Mouse (Mus musculus) WW6 (cell line): Measurements from ENCODE around the gene Tbc1d4.
"Not testable (repeated sequence)": the region's sequence is repeated elsewhere in the genome, so short reads cannot be mapped to it uniquely, and the experiment has no call there.

Source experiments
- DNase-seq: peaks from one replicate; pipeline ENCODE4 v3.0.0-alpha.2; 2013; ENCODE audit warnings: low read depth, low spot score

Tbc1d4 gene

GRCm38 (mm10) chr14:101595301-101596080 lies 13.5 kb downstream of the Tbc1d4 start:
- DNase-seq = no peak

DNA sequence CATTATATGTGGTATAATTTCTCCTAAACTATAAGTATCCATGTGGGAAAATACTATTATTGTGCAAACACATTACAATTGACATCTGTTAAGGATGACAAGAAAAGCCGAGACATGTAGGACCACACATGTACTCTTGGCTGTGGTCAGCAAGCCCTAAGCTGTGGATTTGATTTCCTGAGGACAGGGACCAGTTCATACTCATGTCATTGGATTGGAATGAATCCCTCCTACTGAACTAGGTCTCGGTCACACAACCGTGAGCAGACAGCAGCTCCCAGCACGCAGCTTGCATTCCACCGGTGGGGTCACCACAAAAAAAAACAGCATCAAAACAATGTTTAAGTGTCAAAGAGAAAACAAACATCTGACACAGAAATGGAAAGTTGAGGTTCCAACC lies 15.0 kb downstream of the Tbc1d4 start:
- DNase-seq = no peak

DNA sequence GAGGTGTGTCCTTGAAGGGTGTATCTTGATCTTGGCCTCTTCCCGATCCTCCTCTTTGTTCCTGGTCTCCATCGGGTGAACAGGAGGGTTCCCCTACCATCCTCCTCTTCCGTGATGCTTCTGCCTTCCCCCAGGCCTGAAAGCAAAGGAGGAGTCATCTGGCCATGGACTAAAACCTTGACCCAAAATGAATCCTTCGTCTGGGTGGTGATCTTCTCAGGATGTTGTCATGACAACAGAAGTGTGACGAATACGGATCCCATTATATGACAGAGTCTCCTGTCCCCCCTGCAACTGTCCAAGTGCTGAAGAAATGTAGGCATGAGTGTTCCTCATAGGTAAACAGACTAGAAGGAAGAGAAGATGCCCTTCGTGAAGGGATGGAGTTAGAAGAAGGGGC lies 15.7 kb downstream of the Tbc1d4 start:
- DNase-seq = no peak

DNA sequence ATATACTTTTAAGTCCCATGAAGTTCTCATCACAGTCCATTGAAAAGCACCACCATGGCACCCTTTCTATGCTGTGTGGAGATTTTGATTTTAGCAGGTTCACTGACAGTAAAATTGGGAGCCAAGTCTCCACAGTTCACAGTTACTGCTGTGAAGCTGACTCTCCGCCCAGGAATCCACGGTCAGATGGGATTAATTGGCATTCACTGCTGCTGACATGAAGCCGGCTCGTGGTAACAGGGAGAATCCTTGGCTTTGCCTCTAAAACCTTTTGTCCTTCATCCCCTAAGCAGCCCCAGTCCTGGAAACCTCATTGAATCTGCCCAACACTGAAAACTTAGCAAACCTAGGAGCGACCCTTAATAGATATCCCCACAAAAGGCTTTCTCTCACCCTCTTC lies 17.9 kb downstream of the Tbc1d4 start:
- DNase-seq = no peak

GRCm38 (mm10) chr14:101588209-101588991 lies 20.6 kb downstream of the Tbc1d4 start:
- DNase-seq = not testable (repeated sequence)

DNA sequence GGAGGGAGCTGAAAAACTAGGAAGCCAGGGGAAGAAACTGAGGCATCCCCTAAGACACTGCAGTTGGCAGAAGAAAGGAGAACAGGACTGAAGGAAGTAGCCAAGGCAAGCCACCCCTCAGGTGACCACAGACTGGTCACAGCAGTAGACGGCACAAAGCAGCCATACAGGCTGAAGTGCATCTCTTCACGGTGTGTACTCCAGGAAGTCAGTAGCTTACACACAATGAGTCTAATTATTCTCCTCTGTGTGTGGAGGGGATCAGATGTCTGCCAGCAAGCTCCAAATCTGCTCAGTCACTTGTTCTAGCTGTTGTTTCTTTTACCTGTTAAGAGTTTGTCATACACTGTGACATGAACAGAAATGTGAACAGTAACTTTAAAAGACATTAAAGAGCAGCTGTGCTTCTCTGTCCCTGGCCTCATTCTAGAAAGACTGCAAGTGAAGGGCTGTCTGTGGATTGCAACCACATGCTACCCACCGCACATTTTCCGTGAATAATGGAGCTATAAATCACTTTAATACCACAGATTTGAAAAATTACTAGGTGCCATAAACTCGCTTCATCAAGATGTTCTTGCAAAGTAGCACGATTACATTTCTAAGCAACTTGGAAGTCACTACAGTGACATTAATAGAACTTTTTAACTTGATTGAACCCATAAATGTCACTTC lies 21.5 kb downstream of the Tbc1d4 start:
- DNase-seq = not testable (repeated sequence)

GRCm38 (mm10) chr14:101586096-101586495 lies 22.9 kb downstream of the Tbc1d4 start:
- DNase-seq = no peak

- DNase-seq = no peak
Measured at GRCm38 (mm10) chr14:101575651-101576050, 33.3 kb downstream of the Tbc1d4 start.

GRCm38 (mm10) chr14:101574536-101574935 lies 34.5 kb downstream of the Tbc1d4 start:
- DNase-seq = no peak

DNA sequence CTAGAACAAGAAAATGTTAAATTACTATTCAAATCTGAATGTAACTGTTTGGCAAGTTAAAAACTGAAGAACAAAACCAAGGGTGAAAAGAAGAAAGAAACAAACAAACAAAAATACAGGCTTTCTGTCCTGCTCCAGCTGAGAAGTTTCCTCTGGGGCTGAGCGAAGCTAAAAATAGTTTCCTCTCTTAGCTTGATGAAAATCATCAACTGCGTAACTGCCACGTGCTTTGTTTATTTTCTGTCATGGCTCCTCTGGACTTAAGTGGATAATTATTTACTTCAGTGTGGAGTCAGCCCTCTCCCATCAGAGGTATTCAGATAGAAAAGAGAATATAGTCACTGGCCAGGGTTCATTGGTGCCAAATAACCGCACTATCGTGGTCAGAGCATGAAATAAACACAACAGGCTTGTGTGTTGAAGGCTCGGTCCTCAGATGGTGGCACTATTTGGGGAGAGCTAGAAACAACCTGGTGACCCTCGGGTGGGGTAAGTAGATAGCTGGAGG lies 35.8 kb downstream of the Tbc1d4 start:
- DNase-seq = no peak

DNA sequence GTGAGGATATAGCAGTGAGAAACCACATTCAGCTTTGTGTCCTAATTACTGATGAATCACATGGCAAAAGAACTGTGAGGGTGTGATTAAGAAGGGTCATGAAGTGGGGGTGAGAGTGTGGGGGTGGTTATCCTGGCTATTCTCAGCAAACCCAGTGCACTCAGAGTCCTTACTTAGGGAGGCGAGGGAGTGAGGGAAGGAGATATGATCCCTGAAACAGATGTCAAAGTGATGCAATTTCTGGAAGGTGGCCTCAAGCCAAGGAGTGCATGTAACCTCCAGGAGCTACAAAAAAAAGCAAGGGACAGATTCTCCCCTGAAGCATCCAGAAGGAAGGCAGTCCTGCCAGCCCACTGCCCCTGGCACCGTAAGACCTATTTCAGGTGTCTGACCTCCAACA lies 40.2 kb downstream of the Tbc1d4 start:
- no peak for DNase-seq

- DNase-seq = no peak
Measured at GRCm38 (mm10) chr14:101566717-101567116, 42.3 kb downstream of the Tbc1d4 start.

DNA sequence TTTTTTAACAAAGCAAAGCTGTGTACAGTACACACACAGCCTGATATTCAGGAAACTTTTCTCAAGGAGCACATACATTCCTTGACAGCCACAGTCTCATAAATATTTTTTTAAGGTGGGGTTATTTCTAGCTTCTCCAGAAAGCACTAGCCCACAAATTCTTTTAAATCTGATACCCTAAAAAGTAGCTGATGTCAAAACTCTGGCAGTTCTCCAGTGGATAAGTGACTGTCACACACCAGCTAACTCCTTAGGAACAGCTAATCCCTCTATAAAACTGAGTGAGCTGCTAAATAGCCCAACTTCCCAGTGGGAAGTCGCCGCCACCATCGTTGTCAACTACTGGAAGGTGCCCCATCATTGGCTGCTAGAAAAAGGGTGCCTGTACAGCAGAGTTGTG lies 43.3 kb downstream of the Tbc1d4 start:
- DNase-seq = no peak

DNA sequence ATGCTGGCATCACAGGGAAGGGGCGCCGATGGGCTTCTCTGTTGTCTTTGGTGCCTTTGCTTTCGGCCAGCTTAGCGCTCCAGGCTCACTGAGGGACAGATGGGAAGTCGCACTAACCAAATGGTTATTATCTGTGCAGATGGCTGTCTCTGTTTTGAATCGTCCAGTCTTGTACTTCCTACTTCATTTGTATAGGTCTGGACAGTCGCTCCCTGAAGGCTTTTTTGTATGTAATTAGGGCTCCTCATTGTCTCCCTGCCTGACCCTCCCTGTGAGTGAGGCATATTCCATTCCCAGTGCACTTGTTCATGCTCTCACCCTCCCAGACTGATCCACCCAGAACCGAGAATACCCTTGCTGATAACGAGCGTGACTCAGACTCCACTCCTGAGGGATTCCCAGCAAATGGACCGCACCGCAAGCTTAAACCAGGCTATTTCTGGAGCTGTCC lies 47.7 kb downstream of the Tbc1d4 start:
- DNase-seq = no peak

- no peak for DNase-seq
Measured at GRCm38 (mm10) chr14:101559446-101559845, 49.5 kb downstream of the Tbc1d4 start.

- DNase-seq = no peak
Measured at GRCm38 (mm10) chr14:101548885-101549573, 60.0 kb downstream of the Tbc1d4 start.

DNA sequence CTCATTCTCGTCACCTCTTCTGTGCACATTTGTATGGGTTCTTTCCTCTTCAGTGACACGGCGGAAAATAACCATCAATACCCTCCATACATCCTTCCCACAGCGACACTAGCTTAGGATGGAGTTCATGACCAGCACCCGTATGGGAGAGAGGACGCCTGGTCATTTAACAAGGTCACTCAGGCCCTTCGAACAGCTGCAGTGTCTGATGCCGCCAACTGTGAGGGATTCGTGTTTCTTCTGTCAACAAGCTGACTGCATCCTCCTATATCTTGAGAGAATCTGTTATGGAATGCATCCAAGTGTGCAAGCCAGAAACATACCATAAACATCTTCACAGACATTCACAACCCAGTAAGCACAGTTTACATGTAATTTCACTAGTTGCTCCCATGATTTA lies 67.1 kb downstream of the Tbc1d4 start:
- no peak for DNase-seq

GRCm38 (mm10) chr14:101541141-101541540 lies 67.8 kb downstream of the Tbc1d4 start:
- no peak for DNase-seq

DNA sequence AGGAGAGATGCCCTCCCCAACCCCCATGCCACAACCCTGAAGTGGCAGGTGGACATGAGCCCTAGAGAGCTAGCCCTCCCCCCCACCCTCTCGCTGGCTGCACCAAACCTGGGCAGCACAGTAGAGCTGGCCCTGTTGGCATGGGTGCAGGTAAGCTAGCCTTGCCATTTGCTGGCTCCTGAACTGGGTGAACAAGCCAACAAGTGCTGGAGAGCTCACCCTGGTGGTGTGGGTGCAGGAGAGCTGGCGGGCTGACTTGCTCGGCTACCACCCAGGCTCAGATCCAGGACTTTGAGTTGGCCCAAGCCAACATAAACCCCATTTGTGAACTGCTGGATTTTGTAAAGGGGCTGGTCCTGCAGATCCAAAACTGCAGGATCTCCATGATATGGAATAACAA lies 68.5 kb downstream of the Tbc1d4 start:
- DNase-seq = no peak

- no peak for DNase-seq
Measured at GRCm38 (mm10) chr14:101537906-101538305, 71.1 kb downstream of the Tbc1d4 start.

- DNase-seq = no peak
Measured at GRCm38 (mm10) chr14:101537413-101537812, 71.6 kb downstream of the Tbc1d4 start.
